Mouse (Mus musculus) duodenum, adult 2 months (tissue): ENCODE results near the gene Islr2. TPM values are rescaled to one million over a fixed set of nuclear protein-coding genes. Genes with fewer than 3 reads are reported as not detected.

Experiments
- polyA plus RNA-seq: library from polyadenylated mRNA; depleted of rRNA; stranded (reverse); fragments of >200 nt; gene quantifications from 2 replicates; pipeline ENCODE4 v1.2.3, GENCODE M21; 2012; ENCODE audit warnings: low replicate concordance; rRNA removed

Islr2 gene
- polyA plus RNA-seq, result 0.56 and 1.2 TPM in 2 replicates

GRCm38 (mm10) chr9:58203516-58204447, at the start of gene Islr2, which contains the start of gene Islr:
Islr2 (minus strand) TSS chr9:58204319.
Islr (minus strand) TSS chr9:58204306.

GRCm38 (mm10) chr9:58253033-58253804, 49.1 kb upstream of the Islr2 start, which contains the start of gene Stoml1:
Stoml1 (plus strand) TSS chr9:58253164.

GRCm38 (mm10) chr9:58249592-58250192, 45.6 kb upstream of the Islr2 start, which contains the start of gene Pml:
Pml (minus strand) TSS chr9:58249786.

Other genes with a start within 250 kb of the Islr2 start
- gene Cyp11a1, start 197.9 kb downstream of the Islr2 start, polyA plus RNA-seq, result 0.57 and 1.1 TPM in 2 replicates
- gene Stra6, start 140.5 kb downstream of the Islr2 start, polyA plus RNA-seq, result 0.07 and 1.2 TPM in 2 replicates
- gene Ccdc33, start 85.5 kb downstream of the Islr2 start, polyA plus RNA-seq, result 0.05 TPM in 1 of 2 replicates, not detected in the other
- 29.6 and 43.0 TPM in 2 replicates for gene Islr, start within 50 bp of the Islr2 start, polyA plus RNA-seq
- gene Pml, start 45.5 kb upstream of the Islr2 start, polyA plus RNA-seq, result 23.3 and 30.7 TPM in 2 replicates
- gene Stoml1, start 48.8 kb upstream of the Islr2 start, polyA plus RNA-seq, result 18.5 and 21.5 TPM in 2 replicates
- gene Loxl1, start 108.9 kb upstream of the Islr2 start, polyA plus RNA-seq, result 15.2 and 22.2 TPM in 2 replicates
- not detected in 2 replicates for gene Tbc1d21, start 166.1 kb upstream of the Islr2 start, polyA plus RNA-seq